Mouse (Mus musculus) brain, embryonic 14.5 days (tissue): ENCODE measurements around the gene Scml4.

Experiments
- CTCF ChIP-seq: fragments of 200-500 bp; IDR thresholded peaks from 2 replicates; pipeline ENCODE4 v1.5.1; 2012; ENCODE audit warnings: inconsistent platforms, mild to moderate bottlenecking, moderate library complexity, borderline replicate concordance; ENCODE audit not compliant: insufficient read depth, insufficient read length; ENCODE audit errors: extremely low read depth
- POLR2A ChIP-seq: fragments of 200-500 bp; IDR thresholded peaks from 2 replicates; pipeline ENCODE4 v1.6.1; 2012; ENCODE audit warnings: mild to moderate bottlenecking, inconsistent platforms, borderline replicate concordance; ENCODE audit not compliant: poor library complexity, insufficient read depth, insufficient read length, severe bottlenecking; ENCODE audit errors: extremely low read depth

DNA sequence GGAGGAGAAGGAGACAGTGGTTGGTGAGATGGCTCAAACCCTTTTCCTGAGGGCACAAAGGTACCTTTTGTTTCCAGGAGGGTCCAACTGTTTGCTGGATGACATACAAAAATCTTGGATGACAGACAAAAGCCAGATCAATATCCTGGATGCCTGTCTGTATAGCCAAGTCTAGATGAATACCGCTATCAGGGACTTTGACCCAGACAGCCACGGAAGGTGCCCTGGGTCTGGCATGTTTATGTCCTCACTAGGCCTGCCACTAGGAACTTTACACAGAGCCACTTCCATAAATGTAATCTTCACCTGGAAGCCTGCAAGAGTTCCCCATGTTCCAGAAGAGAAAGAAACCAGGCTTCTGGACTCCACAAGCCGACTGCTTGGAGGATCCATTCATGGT lies 141.3 kb downstream of the Scml4 start:
- TF ChIP-seq CTCF (no peak), POLR2A (no peak)
